In the genomic region with DNA sequence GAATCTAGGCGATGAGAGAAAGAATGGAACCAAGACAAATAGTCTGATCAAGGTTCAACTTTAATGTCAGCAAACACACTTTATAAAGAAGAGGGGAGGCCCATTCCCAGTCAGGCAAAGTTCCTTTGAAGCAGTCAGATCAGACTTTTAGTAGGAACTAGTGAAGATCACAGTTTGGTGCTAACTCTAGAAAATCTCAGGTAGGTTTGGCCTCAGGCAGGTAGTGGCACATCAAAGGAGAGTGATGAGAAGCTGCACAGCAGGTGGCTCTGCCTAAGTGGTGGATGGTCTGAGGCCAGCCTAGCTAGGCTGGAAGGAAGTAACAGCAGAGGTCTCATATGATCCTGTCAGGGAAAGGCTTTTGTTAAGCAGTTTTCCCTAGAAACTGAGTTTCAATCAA, we compare ENCODE assay signal across 14 mouse cellular contexts. TPM values are rescaled to one million over a fixed set of nuclear protein-coding genes. Genes with fewer than 3 reads are reported as not detected.
"Had no signal": no experiment of that assay in that cellular context is flagged by ENCODE, and none has a peak within 500 bp of the region (broad histone marks: within the 10 kb centered on the region; RNA-seq: fewer than 3 reads in every experiment).

No protein-coding gene starts in this region.

RNA-seq across cellular contexts. Expression of gene Defa21, which starts 14.8 kb away (rescaled TPM):
- total RNA-seq: common myeloid progenitor, adult 5-6 weeks; forebrain, postnatal 0 days; gastrocnemius, adult 18-20 months; gastrocnemius, adult 2 months; gastrocnemius, adult 8-10 months; gastrocnemius, postnatal 10 days; gastrocnemius, postnatal 14 days; gastrocnemius, postnatal 25 days; gastrocnemius, postnatal 36 days; gastrocnemius, postnatal 4 days; granulocyte monocyte progenitor cell, adult 5-6 weeks; heart, adult 18-20 months; heart, adult 2 months; heart, adult 8-10 months had no signal

RNA-seq across cellular contexts. Expression of gene Defa23, which starts 44.3 kb away (rescaled TPM):
- total RNA-seq: common myeloid progenitor, adult 5-6 weeks; forebrain, postnatal 0 days; gastrocnemius, adult 18-20 months; gastrocnemius, adult 2 months; gastrocnemius, adult 8-10 months; gastrocnemius, postnatal 10 days; gastrocnemius, postnatal 14 days; gastrocnemius, postnatal 25 days; gastrocnemius, postnatal 36 days; gastrocnemius, postnatal 4 days; granulocyte monocyte progenitor cell, adult 5-6 weeks; heart, adult 18-20 months; heart, adult 2 months; heart, adult 8-10 months had no signal

RNA-seq across cellular contexts. Expression of gene Defa35, which starts 54.3 kb away (rescaled TPM):
- total RNA-seq: common myeloid progenitor, adult 5-6 weeks; forebrain, postnatal 0 days; gastrocnemius, adult 18-20 months; gastrocnemius, adult 2 months; gastrocnemius, adult 8-10 months; gastrocnemius, postnatal 10 days; gastrocnemius, postnatal 14 days; gastrocnemius, postnatal 25 days; gastrocnemius, postnatal 36 days; gastrocnemius, postnatal 4 days; granulocyte monocyte progenitor cell, adult 5-6 weeks; heart, adult 18-20 months; heart, adult 2 months; heart, adult 8-10 months had no signal
